Mouse (Mus musculus): ENCODE results near the gene Prkcq. TPM values are rescaled to one million over a fixed set of nuclear protein-coding genes. Genes with fewer than 3 reads are reported as not detected.

Gene Prkcq
- total RNA-seq, 2 experiments from 2014 or later: 83.8 to 90.7 TPM

DNA sequence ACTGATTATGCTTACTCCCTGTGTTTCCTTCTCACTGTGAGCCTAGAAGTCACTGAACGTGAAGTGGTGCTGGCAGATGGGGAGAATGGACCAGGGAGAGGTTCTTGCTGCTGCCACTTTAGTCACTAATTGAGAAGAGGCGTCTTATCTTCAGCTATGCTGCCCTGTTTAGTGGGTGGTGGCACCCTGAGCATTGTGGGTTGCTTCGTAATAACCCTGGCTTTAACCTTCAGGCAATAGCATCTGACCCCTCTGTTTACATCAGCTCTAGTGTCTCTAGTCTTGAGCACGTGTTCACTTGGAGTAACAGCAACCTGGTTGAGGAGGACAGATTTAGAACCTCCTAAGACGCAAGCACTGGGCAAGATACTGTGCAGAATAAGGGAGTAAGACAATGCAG, 44.9 kb downstream of the Prkcq start:
- DNase-seq (ENCODE audit: low spot score): no peak

DNA sequence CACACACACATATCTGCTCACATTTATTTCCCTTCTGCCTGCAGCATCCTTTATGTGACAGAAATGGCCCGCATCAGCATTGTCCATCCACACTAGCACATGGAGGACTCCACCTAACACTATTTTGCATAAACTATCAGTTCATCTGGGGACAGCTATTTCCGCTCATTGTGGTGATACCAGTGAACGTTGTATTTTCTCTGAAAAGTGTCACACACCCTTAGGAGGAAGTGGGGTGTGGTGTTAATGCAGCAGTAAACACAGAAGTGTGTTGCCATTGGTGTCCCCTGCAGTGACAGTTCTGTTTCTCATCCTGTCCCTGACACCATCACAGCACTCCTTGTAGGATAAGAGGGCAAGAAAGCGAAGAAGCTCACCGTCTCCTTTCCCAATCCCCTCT, 46.2 kb downstream of the Prkcq start:
- DNase-seq (ENCODE audit: low spot score): no peak

DNA sequence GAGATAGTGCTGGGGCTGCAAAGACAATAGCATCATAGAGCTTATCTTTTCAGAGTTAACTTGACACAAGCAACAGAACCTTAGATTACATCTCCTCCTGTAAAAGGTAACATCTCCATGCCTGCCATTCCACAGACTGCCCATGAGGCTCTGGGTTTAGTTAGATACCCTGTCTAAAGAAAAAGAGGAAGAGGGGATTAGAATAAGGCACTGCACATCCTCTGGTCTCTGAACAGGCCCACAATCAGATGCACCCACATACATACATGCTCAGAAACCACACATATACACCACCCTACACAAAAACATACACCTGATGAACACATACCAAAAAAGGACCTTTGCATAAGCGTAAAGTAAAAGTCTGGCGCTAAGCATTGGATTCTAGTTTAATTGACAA, 47.4 kb downstream of the Prkcq start:
- no peak for DNase-seq (ENCODE audit: low spot score)

DNA sequence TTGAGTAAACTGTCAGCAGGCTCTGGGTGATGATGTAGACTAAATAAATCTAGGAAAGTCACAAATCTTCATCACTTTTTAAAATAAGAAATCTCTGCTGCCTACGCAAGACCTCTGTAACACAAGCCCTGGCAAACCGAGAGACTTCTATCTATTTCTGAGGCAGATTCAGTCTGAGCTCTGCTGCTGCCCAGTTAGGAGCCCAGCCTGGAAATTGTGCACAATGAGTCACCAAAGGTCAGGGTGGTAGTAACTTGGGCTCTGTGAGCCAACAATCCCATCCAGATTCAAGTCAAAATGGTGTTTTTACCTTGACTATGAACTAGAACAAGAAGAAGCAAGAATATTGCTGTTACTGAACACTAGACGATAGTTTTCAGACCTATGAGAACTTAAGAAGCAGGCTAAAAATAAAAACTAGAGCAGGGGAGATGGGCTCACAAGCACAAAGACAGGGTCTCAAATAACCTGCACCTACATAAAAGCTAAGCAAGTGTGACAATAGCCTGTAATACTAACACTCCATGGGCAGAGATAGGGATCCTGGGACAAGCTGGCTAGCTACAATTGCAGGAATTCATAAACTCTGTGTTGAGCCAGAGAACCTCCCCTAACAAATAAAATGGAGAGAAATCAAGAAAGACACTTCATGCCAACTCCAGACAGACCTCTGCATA, 53.0 kb downstream of the Prkcq start:
- peak; percentile 34 for DNase-seq (ENCODE audit: low spot score)

DNA sequence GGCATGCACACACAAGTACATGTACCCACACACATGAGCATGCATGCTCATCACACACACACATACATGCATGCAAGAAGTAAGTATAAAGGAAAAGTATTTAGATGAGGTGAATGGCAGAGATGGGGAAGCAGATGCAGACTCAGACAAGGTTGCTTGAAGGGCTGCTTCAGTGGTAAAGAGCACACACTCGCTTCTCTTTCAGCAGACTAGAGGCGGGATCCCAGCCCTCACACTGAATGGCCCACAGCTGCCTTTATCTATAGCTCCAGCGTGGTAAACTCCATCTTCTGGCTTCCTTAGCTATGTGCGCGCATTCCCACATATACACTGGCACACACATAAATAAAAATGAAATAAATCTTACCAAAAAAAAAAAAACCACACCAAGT, 53.6 kb downstream of the Prkcq start:
- DNase-seq (ENCODE audit: low spot score): no peak

DNA sequence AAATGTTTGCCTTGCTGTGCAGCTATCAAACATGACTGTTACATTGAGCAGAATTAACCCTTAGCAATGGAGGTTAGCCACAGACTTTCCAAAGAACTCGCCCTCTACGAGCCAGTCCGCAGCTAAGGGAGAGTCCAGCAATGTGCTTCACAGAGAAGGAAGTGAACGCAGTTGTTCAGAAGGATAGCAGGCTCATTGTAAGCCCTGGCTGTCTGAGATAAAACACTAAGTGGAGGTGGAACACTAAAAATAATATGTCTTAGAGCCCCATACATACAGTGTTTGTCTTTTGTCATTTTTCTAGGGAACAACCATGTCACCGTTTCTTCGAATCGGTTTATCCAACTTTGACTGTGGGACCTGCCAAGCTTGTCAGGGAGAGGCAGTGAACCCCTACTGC, 54.6 kb downstream of the Prkcq start:
- DNase-seq (ENCODE audit: low spot score): no peak

DNA sequence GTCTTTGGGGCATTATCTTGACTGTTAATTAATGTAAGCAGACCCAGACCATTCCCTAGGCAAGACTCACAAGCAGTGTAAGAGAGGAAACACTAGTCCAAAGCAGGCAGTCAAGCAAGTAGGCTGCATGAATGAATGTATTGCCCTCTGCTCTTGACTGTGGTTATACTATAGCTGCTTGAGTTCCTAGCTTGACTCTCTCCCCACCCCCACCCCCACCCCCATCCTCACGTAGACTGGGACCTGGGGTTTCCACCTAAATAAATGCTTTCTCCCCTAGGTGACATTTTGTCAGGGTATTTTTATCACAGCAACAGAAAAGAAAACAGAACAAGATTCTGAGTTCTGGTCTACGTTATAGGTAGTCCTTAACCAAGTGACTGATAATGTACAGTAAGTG, 57.2 kb downstream of the Prkcq start:
- DNase-seq (ENCODE audit: low spot score): no peak

DNA sequence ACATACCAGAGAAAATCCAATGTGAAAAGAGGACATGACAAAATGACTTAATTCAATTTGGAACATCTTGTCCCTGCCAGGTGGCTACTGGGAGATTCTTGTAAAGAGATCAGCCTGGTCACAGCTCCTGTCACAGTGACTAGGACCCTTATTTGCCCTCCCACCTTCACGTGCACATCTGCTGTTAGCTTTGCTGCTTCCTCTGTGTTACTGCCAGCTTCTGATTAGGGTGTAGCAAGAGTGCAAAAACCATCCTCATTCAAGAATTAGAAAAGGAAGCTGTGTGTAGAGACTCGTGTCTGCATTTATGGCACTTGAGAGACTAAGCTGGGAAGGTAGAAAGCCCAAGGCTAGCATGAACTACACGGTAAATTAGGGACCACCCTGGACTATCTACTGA, 59.2 kb downstream of the Prkcq start:
- DNase-seq (ENCODE audit: low spot score): no peak

DNA sequence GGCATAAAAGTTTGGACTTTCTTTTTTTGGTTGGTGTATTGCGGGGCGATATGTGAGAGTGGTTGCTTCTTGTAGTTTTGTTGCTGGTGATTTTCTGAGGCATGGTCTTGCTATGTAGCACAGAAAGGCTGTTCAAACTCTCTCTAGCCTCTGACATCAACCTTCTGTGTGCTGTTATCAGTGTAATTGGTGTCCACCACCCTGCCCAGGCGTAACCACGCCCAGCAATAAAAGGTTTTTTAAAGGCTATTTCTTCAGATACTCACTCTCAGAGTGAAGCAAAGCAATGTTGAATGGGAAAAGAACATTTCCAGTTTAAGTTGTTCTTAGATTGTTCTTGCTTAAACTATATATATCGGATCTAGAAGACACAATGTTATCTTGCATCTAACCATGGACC, 60.1 kb downstream of the Prkcq start:
- no peak for DNase-seq (ENCODE audit: low spot score)

DNA sequence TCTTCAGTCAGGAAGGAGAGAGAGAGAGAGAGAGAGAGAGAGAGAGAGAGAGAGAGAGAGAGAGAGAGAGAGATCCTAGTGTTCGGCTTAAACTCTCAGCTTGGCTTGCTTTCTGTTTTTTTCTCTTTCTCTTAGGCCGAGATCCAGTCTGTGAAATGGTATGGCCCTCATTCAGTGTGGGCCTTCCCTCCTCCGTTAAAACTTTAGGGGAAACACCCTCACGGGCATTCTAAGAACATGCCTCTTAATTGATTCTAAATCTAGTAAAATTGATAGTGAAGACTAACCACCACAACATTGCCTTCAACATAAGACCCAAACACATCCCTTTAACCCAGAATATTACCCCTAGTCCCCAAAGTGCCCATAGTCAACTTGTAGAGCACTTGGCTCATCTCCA, 66.3 kb downstream of the Prkcq start:
- DNase-seq (ENCODE audit: low spot score): no peak

DNA sequence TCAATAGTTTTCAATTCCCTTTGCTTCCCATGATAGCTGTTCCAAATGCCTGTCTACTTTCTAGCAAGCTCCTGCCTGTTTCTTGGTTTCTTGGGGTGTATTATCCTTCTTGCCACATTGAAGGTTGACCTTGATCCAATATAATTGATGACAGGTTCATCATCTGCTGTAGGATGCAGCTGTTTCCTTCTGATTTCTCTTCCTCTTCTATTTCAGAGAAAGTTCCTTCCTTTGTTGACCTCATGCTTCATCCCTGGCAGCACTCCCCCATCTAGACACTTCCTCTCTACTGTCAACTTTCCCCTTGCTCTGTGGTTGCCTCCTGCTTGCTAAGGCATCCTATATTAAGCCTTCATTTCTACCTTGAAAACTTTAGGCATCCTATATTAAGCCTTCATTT, 67.6 kb downstream of the Prkcq start:
- no peak for DNase-seq (ENCODE audit: low spot score)

DNA sequence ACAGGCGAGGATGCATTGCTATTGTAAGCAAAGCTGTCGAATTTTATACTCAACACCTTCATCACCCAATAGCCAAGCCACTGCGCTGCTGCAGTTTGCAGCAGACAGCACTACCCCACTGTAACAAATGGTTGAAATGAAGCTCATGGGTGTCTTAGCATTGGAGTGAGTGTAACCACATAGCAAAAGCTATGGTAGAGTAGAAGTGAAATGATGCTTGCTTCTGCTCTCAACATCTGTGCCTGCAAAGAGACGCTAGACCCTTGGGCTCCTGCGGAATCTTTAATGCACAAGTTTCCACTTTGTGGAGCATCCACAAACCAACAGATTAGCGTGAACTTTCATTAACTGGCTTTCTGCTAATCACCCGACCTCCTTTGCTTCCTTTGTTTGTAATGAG, 74.0 kb downstream of the Prkcq start:
- DNase-seq (ENCODE audit: low spot score): no peak

DNA sequence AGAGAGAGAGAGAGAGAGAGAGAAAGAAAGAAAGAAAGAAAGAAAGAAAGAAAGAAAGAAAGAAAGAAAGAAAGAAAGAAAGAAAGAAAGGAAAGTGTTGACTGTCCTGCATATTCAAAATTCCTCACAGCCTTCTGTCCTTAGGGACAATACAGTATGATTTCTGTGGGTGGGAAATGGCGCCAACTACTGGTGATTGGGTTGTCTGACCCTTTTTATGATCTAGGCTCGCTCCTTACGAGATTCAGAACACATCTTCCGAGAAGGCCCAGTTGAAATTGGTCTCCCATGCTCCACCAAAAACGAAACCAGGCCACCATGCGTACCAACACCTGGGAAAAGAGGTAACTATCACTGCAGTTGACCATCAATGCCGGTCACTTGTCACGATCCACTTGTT, 82.0 kb downstream of the Prkcq start:
- peak; percentile 63 for DNase-seq (ENCODE audit: low spot score)

DNA sequence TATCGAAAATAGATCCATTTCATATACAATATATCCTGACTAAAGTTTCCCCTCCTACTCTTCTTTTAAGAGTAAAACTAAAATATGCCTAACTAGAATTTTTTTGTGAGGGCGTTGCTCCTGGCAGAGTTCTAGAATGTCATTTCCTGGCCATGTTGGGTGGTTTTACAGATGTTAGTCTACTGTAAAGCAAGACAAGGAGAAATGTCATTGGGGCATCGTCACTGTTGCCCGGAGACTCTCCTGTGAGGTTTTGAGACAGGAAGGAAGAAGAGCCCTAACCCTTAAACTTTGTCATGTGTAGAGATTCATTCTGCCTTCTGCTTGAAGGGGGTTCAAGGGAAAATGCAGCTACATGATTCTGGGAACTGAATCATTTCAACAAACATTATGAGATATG, 82.5 kb downstream of the Prkcq start:
- DNase-seq (ENCODE audit: low spot score): no peak

DNA sequence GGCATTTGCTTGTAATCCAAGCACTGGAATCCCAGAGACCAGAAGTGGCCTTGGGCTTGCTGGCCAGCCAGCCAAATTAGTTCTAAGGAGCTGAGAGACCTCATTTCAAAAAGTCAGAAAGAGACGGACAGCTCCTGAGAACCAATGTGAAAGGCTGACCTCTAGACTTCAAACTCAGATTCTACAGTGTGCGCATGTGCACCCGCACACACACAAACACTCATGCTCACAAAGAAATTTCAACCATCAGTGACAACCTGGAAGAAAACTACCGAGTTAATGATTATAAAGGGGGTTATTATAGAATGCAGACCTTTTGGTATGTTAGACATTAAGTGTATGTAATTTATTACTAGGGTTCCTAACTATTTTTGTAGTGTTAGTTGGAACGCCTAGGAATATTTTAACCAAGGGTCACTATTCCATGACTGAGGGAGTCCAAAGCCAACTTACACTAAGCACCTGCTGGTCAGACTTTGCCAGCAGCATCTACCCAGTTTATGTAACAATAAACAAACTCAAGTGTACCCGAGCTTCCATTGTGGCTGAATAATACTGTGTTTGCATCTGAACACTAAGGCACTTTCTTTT, 85.4 kb downstream of the Prkcq start:
- no peak for DNase-seq (ENCODE audit: low spot score)

DNA sequence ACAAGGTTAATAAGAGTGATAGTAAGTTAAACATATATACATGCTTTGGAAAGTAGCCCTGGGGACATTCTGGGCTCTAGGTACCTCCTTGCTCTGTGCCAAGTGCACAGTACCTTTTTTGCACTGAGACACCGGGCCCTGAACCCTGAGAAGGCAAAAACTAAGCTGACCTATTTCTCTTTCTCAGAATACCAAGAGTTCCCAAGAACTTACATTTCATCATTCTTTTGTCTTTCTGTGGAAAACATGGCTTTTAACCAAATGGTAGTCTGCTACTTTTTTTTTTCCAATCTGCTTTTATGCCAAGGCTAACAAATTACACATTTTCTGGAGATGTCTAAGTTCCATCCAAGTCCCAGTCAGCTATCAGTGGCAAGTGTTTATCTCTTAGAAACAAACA, 86.3 kb downstream of the Prkcq start:
- DNase-seq (ENCODE audit: low spot score): no peak

DNA sequence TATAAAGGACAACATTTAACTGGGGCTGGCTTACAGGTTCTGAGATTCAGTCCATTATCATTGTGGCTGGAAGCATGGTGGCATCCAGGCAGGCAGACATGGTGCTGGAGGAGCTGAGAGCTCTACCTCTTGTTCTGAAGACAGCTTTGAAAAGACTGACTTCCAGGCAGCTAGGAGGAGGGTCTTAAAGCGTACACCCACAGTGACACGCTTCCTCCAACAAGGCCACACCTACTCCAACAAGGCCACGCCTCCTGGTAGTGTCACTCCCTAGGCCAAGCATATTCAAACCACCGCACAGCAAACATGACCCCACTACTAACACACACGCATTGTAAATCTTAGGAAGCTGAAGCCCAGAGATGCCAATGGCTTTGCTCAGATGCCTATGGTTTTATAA, 87.5 kb downstream of the Prkcq start:
- no peak for DNase-seq (ENCODE audit: low spot score)

DNA sequence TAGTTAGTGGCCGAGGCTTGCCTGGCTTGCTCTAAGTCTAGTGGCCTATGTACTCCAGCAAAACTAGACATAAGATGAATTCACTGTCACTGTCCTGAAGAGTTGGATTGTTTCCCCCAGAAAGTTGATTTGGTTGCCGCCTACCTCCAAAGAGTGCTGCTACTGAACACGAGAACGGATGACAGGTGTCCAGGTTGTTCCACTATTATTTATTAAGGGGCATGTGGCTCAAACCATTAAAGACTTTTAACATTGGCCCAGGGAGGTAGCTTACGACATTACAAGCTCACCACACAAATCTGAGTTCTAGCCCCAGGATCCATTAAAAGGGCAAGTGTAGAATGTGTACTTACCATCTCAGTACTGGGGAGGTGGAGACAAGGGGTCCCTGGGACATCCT, 92.9 kb downstream of the Prkcq start:
- DNase-seq (ENCODE audit: low spot score): no peak

DNA sequence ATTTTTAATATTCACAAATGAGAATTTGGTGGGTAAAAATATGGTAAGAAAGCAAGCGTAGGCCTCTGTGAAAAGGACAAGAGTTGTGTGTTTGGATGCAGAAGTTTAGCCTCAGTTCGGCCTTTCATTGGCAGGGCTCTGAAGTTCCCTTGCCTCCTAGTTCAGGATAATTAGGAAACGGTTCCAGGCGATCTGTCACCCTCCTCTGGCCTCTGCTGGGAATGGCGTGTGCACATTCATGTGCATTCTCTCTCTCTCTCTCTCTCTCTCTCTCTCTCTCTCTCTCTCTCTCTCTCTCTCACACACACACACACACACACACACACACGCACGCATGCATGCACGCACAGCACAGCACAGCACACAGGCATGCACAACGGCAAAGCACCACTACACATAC, 93.5 kb downstream of the Prkcq start:
- no peak for DNase-seq (ENCODE audit: low spot score)

DNA sequence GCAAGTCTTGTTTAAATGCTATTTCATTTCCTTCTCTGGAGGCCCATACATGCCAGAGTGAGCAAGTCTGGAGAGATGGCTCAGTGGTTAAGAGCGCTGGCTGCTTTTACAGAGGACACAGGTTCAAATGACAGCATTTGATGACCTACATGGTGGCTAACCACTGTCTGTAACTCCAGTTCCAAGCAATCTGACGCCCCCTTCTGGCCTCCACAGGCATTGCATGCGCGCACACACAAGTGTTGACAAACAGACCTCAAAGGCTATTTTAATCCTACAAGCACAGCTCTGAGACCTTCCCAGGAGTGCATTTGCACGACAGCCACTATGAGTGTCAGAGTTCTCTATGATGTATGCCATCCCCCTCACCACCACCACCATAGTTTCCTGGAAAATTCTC, 94.4 kb downstream of the Prkcq start:
- DNase-seq (ENCODE audit: low spot score): no peak

DNA sequence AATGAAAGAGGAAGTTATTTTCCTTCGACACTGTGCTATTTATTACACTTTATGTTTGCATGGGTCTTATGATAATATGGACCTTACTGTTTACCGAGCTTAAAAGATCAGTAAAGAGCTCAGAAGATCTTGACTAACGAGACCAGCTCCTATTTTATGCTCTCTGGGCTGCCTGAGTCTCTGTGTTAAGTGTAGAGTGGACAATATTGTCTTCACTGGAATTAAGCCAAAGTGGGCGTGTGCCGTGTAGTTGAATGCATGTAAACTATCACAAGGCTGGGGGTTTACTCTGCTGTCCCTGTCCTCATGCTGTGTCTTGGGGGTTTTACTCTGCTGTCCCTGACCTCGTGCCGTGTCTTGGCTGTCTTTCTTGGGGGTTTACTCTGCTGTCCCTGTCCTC, 107.1 kb downstream of the Prkcq start:
- DNase-seq (ENCODE audit: low spot score): no peak

DNA sequence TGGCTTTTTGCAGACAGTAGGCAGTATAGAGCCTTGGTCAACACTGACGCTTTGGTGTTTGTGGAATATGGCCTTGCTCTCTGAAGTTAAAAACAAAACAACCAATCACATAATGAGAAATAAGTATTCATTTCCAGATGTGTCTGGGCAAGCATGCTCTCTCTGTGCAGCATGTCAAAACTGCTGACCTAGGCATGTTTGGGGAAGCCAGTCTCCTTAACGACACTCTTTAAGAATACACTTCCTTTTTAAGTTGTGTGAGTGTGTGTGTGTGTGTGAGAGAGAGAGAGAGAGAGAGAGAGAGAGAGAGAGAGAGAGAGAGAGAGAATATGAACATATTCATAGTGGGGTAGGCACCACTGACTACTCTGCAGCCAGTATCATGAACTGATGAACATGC, 108.3 kb downstream of the Prkcq start:
- DNase-seq (ENCODE audit: low spot score): no peak

DNA sequence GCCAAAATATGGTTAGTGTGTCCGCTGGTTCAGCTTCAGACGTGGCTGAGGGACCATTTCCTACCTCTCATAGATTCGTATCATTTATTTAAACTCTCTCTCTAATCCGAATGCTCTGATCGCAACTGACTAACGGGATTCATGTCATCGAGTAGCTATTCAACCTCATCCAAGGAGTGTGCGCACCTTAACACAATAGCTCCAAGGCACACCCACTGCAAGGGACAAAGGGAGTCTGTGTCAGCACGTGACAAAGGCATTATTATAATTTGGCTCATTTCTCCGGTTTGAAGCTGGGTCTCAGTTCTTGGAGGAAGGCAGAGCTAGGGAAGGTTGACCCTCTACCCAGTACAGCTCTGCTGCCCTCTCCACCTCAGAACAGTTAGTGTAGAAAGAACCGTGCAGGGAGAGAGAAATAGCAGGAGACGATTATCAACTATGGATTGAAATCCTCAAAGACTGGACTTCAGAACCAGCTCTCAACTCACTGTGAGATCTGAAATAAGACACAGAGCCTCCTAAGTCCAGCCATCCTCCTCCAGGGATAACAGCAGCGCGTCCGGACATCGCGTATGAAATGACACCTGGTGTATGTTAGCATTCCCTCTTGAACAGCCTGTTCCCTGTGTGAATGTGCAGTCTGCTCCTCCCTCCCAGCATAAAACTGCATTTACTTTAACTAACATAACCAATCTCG, 116.1 kb downstream of the Prkcq start:
- DNase-seq (ENCODE audit: low spot score): no peak

Measured in gastrocnemius, adult 18-20 months (tissue).